ENCODE assay signal across 8 mouse cellular contexts in genomic region chrX:142372393-142372792, GRCm38 (mm10). TPM values are rescaled to one million over a fixed set of nuclear protein-coding genes. Genes with fewer than 3 reads are reported as not detected.
DNase-seq lines count a peak whose midpoint lies in the region; ATAC-seq lines count a peak whose summit lies in the region.

No protein-coding gene starts in this region.

- peak; percentile 33 to 61 for DNase-seq in heart, adult 18-20 months
- no peak for DNase-seq in heart, postnatal 25 days (ENCODE audit: low spot score)
- peak; percentile 77 for DNase-seq in 3T3-L1 (ENCODE audit: low read depth, low spot score)
- DNase-seq in NIH3T3 (ENCODE audit: low read depth), result peak; percentile 79
- peak; percentile 10 for DNase-seq in embryo, embryonic 9.5 days (ENCODE audit: extremely low spot score)
- peak; percentile 36 to 73 for DNase-seq in kidney, postnatal 36 days
- DNase-seq in thymus, postnatal 4 days, result peak; percentile 68

- intact Hi-C loops in heart, postnatal 25 days (cut with DNase I), result loop anchor here (5.0 to 10.0 kb wide), 3 partner anchors 165 to 435 kb away; no protein-coding TSS in a partner anchor

- peak; percentile 78 for ATAC-seq in megakaryocyte progenitor cell, adult 5-6 weeks (replicated peaks; ENCODE audit: poor library complexity)

RNA-seq across cellular contexts. Expression of gene Acsl4, which starts 17.9 kb away (rescaled TPM):
- total RNA-seq in heart, adult 18-20 months (2021), result 1 to 10 TPM; 8.8 to 9.5 TPM
- 10 to 100 TPM in 1 of 2 experiments, 1 to 10 TPM in 1; 9.1 to 11.5 TPM for total RNA-seq in heart, postnatal 25 days (2021)
- total RNA-seq in megakaryocyte progenitor cell, adult 5-6 weeks (2015), result 34.5 TPM in 2 replicates
- total RNA-seq in megakaryocyte progenitor cell, adult 5-6 weeks (2017), result 27.2 and 29.8 TPM in 2 replicates
